Mouse (Mus musculus) embryonic facial prominence, embryonic 15.5 days (tissue): Measurements from ENCODE around the gene Matk. TPM values are rescaled to one million over a fixed set of nuclear protein-coding genes. Genes with fewer than 3 reads are reported as not detected.

ENCODE experiments used
- ATAC-seq: fragments of 200-750 bp; cut with Nextera tagmentation; 2 replicates; pipeline ENCODE4 v1.8.0; 2017; ENCODE audit warnings: low read depth, moderate TSS enrichment; ENCODE audit not compliant: insufficient number of reproducible peaks, low FRiP score, low TSS enrichment
- H3K27ac ChIP-seq: fragments of 300-500 bp; sonication (generic); replicated peaks from 2 replicates; pipeline ENCODE4 v1.5.1; 2015; ENCODE audit warnings: mild to moderate bottlenecking, inconsistent platforms
- H3K27me3 ChIP-seq: fragments of 300-500 bp; sonication (generic); 2 replicates; pipeline ENCODE4 v1.6.1; 2015; ENCODE audit warnings: inconsistent platforms
- H3K36me3 ChIP-seq: fragments of 300-500 bp; sonication (generic); 2 replicates; pipeline ENCODE4 v1.6.1; 2015; ENCODE audit warnings: mild to moderate bottlenecking, inconsistent platforms
- H3K4me1 ChIP-seq: fragments of 300-500 bp; sonication (generic); 2 replicates; pipeline ENCODE4 v1.6.1; 2015; ENCODE audit warnings: inconsistent platforms
- H3K4me2 ChIP-seq: fragments of 300-500 bp; sonication (generic); replicated peaks from 2 replicates; pipeline ENCODE4 v1.6.1; 2015; ENCODE audit warnings: mild to moderate bottlenecking, inconsistent platforms
- H3K4me3 ChIP-seq: fragments of 300-500 bp; sonication (generic); replicated peaks from 2 replicates; pipeline ENCODE4 v1.5.1; 2015; ENCODE audit warnings: mild to moderate bottlenecking, inconsistent platforms
- H3K9ac ChIP-seq: fragments of 300-500 bp; sonication (generic); 2 replicates; pipeline ENCODE4 v1.6.1; 2015; ENCODE audit warnings: inconsistent platforms
- H3K9me3 ChIP-seq: fragments of 300-500 bp; sonication (generic); replicated peaks from 2 replicates; pipeline ENCODE4 v1.6.1; 2016; ENCODE audit warnings: inconsistent platforms
- WGBS: fragments of 180-500 bp; shearing (Covaris S2); methylation state at CpG from one replicate; pipeline ENCODE4 v1.1.7; 2015; 5-methylcytosine and 5-hydroxymethylcytosine counted together
- polyA plus RNA-seq: library from polyadenylated mRNA; unstranded; fragments of >200 nt; fragmentation: Nextera tagmentation; extraction: Ambion mirVana; gene quantifications from 2 replicates; pipeline ENCODE4 v1.2.1, GENCODE M21; 2015

Matk gene
- polyA plus RNA-seq, 1 experiment from 2014 or later: 9.1 TPM

- no peak overlapping the region for H3K9ac ChIP-seq
- H3K27me3 ChIP-seq: peaks cover 50% of the 10 kb centered on the region
- H3K27ac ChIP-seq: no peak overlapping the region
- H3K36me3 ChIP-seq: no peaks in the 10 kb centered on the region
- WGBS: 33% methylated on average over 6 of the region's 6 CpGs
- H3K4me3 ChIP-seq: no peak overlapping the region
- no peak for ATAC-seq
- peak overlapping the region; percentile 74; the same call in 1 of the 2 replicates for H3K4me2 ChIP-seq
- H3K4me1 ChIP-seq: peaks cover 38% of the 10 kb centered on the region
- no peaks in the 10 kb centered on the region for H3K9me3 ChIP-seq
These were observed 33.9 kb downstream of the Matk start for GRCm38 (mm10) chr10:81286586-81286985.

- H3K27me3 ChIP-seq: peaks cover 47% of the 10 kb centered on the region
- H3K27ac ChIP-seq: no peak overlapping the region
These were observed 34.9 kb downstream of the Matk start for GRCm38 (mm10) chr10:81287513-81288157.

GRCm38 (mm10) chr10:81288601-81289000 is 35.9 kb downstream of the Matk start:
- Histone ChIP-seq H3K27me3 (peaks cover 40% of the 10 kb centered on the region), H3K36me3 (no peaks in the 10 kb centered on the region), H3K4me3 (no peak overlapping the region), H3K4me2 (no peak overlapping the region), H3K4me1 (peaks cover 44% of the 10 kb centered on the region), H3K9me3 (no peaks in the 10 kb centered on the region), H3K9ac (no peak overlapping the region), H3K27ac (no peak overlapping the region)
- no peak for ATAC-seq
- WGBS: 27% methylated on average over 6 of the region's 6 CpGs

More at GRCm38 (mm10) chr10:81287513-81288157, 34.9 kb downstream of the Matk start:
- H3K9ac ChIP-seq: no peak overlapping the region
- peaks cover 41% of the 10 kb centered on the region for H3K4me1 ChIP-seq
- 59% methylated on average over 8 of the region's 8 CpGs for WGBS
- H3K4me2 ChIP-seq: no peak overlapping the region
- H3K4me3 ChIP-seq: no peak overlapping the region
- ATAC-seq: no peak
- no peaks in the 10 kb centered on the region for H3K36me3 ChIP-seq
- H3K9me3 ChIP-seq: no peaks in the 10 kb centered on the region

GRCm38 (mm10) chr10:81289278-81289677 is 36.5 kb downstream of the Matk start:
- H3K27me3 ChIP-seq: peaks cover 33% of the 10 kb centered on the region
- 6% methylated on average over 7 of the region's 7 CpGs for WGBS
- H3K9ac ChIP-seq: no peak overlapping the region
- no peak overlapping the region for H3K4me3 ChIP-seq
- H3K9me3 ChIP-seq: no peaks in the 10 kb centered on the region
- no peak overlapping the region for H3K4me2 ChIP-seq
- peaks cover 44% of the 10 kb centered on the region for H3K4me1 ChIP-seq
- 0 out of 2 replicates have a peak overlapping the region, but pooled peaks have one; percentile 34 for H3K27ac ChIP-seq
- no peaks in the 10 kb centered on the region for H3K36me3 ChIP-seq
- no peak for ATAC-seq

GRCm38 (mm10) chr10:81289811-81290210 is 37.1 kb downstream of the Matk start:
- ATAC-seq: no peak
- H3K4me3 ChIP-seq: no peak overlapping the region; the same call in 1 of the 2 replicates

GRCm38 (mm10) chr10:81290698-81291460 is 38.1 kb downstream of the Matk start:
- peak overlapping the region; percentile 75 for H3K27ac ChIP-seq
- H3K9me3 ChIP-seq: no peaks in the 10 kb centered on the region
- H3K4me2 ChIP-seq: peak overlapping the region; percentile 24
- 10% methylated on average over 24 of the region's 24 CpGs for WGBS
- H3K4me3 ChIP-seq: peak overlapping the region; percentile 19
- H3K36me3 ChIP-seq: no peaks in the 10 kb centered on the region
- no peak for ATAC-seq
- H3K4me1 ChIP-seq: peaks cover 47% of the 10 kb centered on the region
- peaks cover 20% of the 10 kb centered on the region for H3K27me3 ChIP-seq
- no peak overlapping the region for H3K9ac ChIP-seq

More at GRCm38 (mm10) chr10:81289811-81290210, 37.1 kb downstream of the Matk start:
- 59% methylated on average over 14 of the region's 14 CpGs for WGBS
- Histone ChIP-seq H3K4me1 (peaks cover 45% of the 10 kb centered on the region), H3K9me3 (no peaks in the 10 kb centered on the region), H3K27ac (no peak overlapping the region), H3K9ac (no peak overlapping the region), H3K4me2 (no peak overlapping the region), H3K27me3 (peaks cover 28% of the 10 kb centered on the region), H3K36me3 (no peaks in the 10 kb centered on the region)

GRCm38 (mm10) chr10:81291511-81292104 is 38.9 kb downstream of the Matk start, which contains the start of gene Tjp3:
Gene Tjp3, minus strand, starts transcription at chr10:81291581.
- H3K27me3 ChIP-seq: peaks cover 20% of the 10 kb centered on the region
- no peaks in the 10 kb centered on the region for H3K36me3 ChIP-seq
- peak within 1 kb of the TSS; percentile 75 for H3K27ac ChIP-seq
- H3K9ac ChIP-seq: no peak within 1 kb of the TSS
- peak within 1 kb of the TSS; percentile 88 for H3K4me2 ChIP-seq
- WGBS: 62% methylated on average over 9 of the region's 9 CpGs
- no peak for ATAC-seq
- peaks cover 46% of the 10 kb centered on the region for H3K4me1 ChIP-seq
- no peaks in the 10 kb centered on the region for H3K9me3 ChIP-seq
- peak within 1 kb of the TSS; percentile 75 for H3K4me3 ChIP-seq

GRCm38 (mm10) chr10:81292554-81293333 is 40.0 kb downstream of the Matk start, which contains the start of gene Pip5k1c:
Gene Pip5k1c, plus strand, starts transcription at chr10:81292963.
- Histone ChIP-seq H3K27ac (peak within 1 kb of the TSS; percentile 87), H3K27me3 (peaks cover 20% of the 10 kb centered on the region), H3K9ac (peak within 1 kb of the TSS; percentile 63), H3K4me2 (peak within 1 kb of the TSS; percentile 88), H3K4me1 (peaks cover 51% of the 10 kb centered on the region), H3K9me3 (no peaks in the 10 kb centered on the region), H3K36me3 (no peaks in the 10 kb centered on the region), H3K4me3 (peak within 1 kb of the TSS; percentile 75)
- under 1% methylated on average over 78 of the region's 80 CpGs for WGBS
- peak; percentile 95 for ATAC-seq

GRCm38 (mm10) chr10:81293334-81294030 is 40.7 kb downstream of the Matk start:
- H3K4me3 ChIP-seq: peak overlapping the region; percentile 75
- H3K4me1 ChIP-seq: peaks cover 52% of the 10 kb centered on the region
- 3% methylated on average over 25 of the region's 25 CpGs for WGBS
- H3K27ac ChIP-seq: peak overlapping the region; percentile 87
- H3K27me3 ChIP-seq: peaks cover 20% of the 10 kb centered on the region
- peak overlapping the region; percentile 63 for H3K9ac ChIP-seq
- no peak for ATAC-seq
- no peaks in the 10 kb centered on the region for H3K9me3 ChIP-seq
- H3K36me3 ChIP-seq: no peaks in the 10 kb centered on the region
- H3K4me2 ChIP-seq: peak overlapping the region; percentile 88

GRCm38 (mm10) chr10:81294442-81294841 is 41.7 kb downstream of the Matk start:
- no peak for ATAC-seq
- H3K4me1 ChIP-seq: peaks cover 56% of the 10 kb centered on the region
- H3K4me2 ChIP-seq: peak overlapping the region; percentile 88

More at GRCm38 (mm10) chr10:81294442-81294841, 41.7 kb downstream of the Matk start:
- H3K4me3 ChIP-seq: peak overlapping the region; percentile 75
- peaks cover 20% of the 10 kb centered on the region for H3K27me3 ChIP-seq
- 0 out of 2 replicates have a peak overlapping the region, but pooled peaks have one; percentile 63 for H3K9ac ChIP-seq
- H3K27ac ChIP-seq: no peak overlapping the region
- 40% methylated on average over 8 of the region's 8 CpGs for WGBS
- no peaks in the 10 kb centered on the region for H3K36me3 ChIP-seq
- H3K9me3 ChIP-seq: no peaks in the 10 kb centered on the region
